Mouse (Mus musculus) G1E (cell line): Measurements from ENCODE around the gene Ankrd26.

Experiments used
- CTCF ChIP-seq: IDR thresholded peaks from 2 replicates; pipeline ENCODE4 v1.5.1; 2012; ENCODE audit warnings: low read depth, low read length, inconsistent platforms, mixed read lengths
- GATA1 ChIP-seq: IDR thresholded peaks from 2 replicates; pipeline ENCODE4 v1.6.1; 2012; ENCODE audit warnings: borderline replicate concordance, low read length, inconsistent platforms, mixed read lengths
- GATA2 ChIP-seq: IDR thresholded peaks from 2 replicates; pipeline ENCODE4 v1.6.1; 2012; ENCODE audit warnings: low read depth, low read length, inconsistent platforms, borderline replicate concordance
- POLR2AphosphoS5 ChIP-seq: IDR thresholded peaks from 2 replicates; pipeline ENCODE4 v1.6.1; 2012; ENCODE audit warnings: low read depth, low read length, inconsistent platforms; ENCODE audit not compliant: insufficient replicate concordance
- TAL1 ChIP-seq: conservative IDR thresholded peaks from 2 replicates; pipeline ENCODE4 v1.6.1; 2012; ENCODE audit warnings: low read depth, low read length, inconsistent platforms, mixed read lengths

DNA sequence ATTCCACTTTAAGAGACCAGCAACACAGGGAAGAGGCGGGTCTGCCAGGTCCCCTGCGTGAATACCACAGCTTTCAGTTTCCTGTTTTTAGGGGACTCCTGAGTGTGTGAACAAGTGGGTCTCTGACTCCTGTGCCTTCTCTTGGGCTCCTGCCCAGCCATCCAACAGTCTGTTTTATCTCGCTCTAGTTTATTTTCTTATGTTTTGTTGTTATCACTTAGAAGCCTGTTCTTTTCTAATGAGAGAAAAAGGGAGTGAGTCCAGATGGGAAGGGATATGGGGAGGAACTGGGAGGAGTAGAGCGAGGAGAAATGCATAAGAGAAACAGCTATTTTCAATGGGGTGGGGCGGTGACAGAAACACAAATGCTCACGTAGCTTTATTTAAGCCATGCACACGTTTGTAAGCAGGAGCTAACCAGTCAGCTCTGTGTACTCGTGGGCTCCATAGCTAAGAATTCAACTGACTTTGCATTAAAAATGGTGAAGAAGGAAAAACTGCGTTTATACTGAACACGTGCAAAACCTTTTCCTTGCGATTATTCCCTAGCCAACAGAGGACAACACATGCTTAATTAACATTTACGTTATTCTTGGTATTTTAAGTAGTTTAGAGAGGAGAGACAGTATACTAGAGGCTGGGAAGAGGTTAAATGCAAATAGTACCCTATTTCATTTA lies 48.6 kb downstream of the Ankrd26 start:
- TF ChIP-seq CTCF (no peak), GATA2 (no peak), GATA1 (no peak), POLR2AphosphoS5 (no peak), TAL1 (no peak)
